7 mouse cellular contexts compared by ENCODE assay signal in the genomic region with DNA sequence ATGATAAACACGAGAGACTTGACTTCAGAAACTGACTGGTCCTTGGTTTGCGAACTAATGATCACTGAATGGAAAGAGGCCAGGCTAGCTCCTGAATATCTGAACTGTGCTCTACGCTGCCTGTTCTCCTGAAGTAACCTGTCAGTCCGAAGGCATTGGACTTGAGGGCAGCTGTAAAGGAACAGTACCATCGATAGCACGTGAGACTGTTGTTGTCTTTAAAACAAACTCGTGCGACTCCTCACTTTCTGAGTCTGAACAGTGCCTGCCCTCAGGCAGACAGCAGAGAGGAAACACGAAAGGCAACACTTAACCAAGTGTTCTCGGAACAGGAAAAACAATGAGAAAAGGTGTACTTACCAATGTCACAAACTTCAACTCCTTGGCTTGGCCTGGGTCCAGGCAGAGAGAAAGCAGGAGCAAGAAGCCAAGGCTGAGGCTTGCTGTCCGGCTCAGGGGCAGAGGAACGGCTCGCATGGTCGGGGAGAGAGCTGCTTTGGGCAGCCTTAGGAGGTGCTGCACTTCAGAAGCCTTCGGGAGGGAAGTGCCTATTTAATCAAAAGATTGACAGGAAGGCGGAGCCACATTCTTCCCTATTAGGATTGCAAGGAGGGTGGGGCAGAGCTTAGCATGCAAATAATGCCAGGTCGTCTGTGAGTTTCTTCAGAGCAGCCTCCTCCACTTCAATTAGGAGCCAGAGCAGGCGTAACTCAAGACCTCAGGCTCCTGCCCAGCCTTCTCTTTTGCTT. TPM values are rescaled to one million over a fixed set of nuclear protein-coding genes. Genes with fewer than 3 reads are reported as not detected.
DNase-seq lines count a peak whose midpoint lies in the region; ATAC-seq lines count a peak whose summit lies in the region.

A gene (minus strand): TSS at position 566 of the 749 bp plus-strand sequence.

- intact Hi-C loops in heart, postnatal 10 days (cut with DNase I), result no loop called here

- ATAC-seq in common myeloid progenitor, adult 5-6 weeks (replicated peaks; ENCODE audit: low read depth, poor library complexity, severe bottlenecking), result peak; percentile 85
- peak; percentile 83 for ATAC-seq in megakaryocyte progenitor cell, adult 5-6 weeks (replicated peaks; ENCODE audit: poor library complexity)

- DNase-seq in T-cell, adult 2 months (ENCODE audit: low spot score), result peak; percentile 73
- DNase-seq in heart, postnatal 10 days, result peak; percentile 16 to 18
- peak; percentile 61 to 71 for DNase-seq in kidney, postnatal 25 days
- peak; percentile 16 to 54 for DNase-seq in spleen, adult 18-20 months
- DNase-seq in left cerebral cortex, adult 8-10 months (ENCODE audit: low spot score in 2 of 2), result no peak

RNA-seq across cellular contexts. Expression of the gene that starts here (rescaled TPM):
- 0.32 TPM in 1 of 2 replicates, not detected in the other for total RNA-seq in common myeloid progenitor, adult 5-6 weeks (2017)
- under 1 TPM; 0.14 to 0.17 TPM for total RNA-seq in heart, postnatal 10 days (2021)
- 4.8 and 7.8 TPM in 2 replicates for total RNA-seq in megakaryocyte progenitor cell, adult 5-6 weeks (2015)
- total RNA-seq in megakaryocyte progenitor cell, adult 5-6 weeks (2017), result 3.0 and 4.4 TPM in 2 replicates
- under 1 TPM in 2 of 4 experiments, not detected in 2; 0.34 to 0.81 TPM for total RNA-seq in left cerebral cortex, adult 8-10 months (2022)

Comparison
In these comparisons a context has a peak if more than half of its experiments do, and no peak if none do; other contexts are left out.
1. Peak in ATAC-seq in common myeloid progenitor, adult 5-6 weeks; RNA of the gene not detected or under 1 TPM.
2. Peak in DNase-seq in heart, postnatal 10 days; RNA of the gene not detected or under 1 TPM.
3. DNase-seq: peak in T-cell, adult 2 months (single experiment), kidney, postnatal 25 days (2 of 2) and spleen, adult 18-20 months (2 of 2); none in left cerebral cortex, adult 8-10 months (0 of 2).